Mouse (Mus musculus) heart, postnatal 4 days (tissue): ENCODE measurements around the gene Tc2n. TPM values are rescaled to one million over a fixed set of nuclear protein-coding genes. Genes with fewer than 3 reads are reported as not detected.
A peak's percentile ranks its signal among the peaks of the same experiment; 100 is the strongest.
"Not testable (repeated sequence)": the region's sequence is repeated elsewhere in the genome, so short reads cannot be mapped to it uniquely, and the experiment has no call there.

Source experiments
- DNase-seq: peaks from one replicate; pipeline ENCODE4 v3.0.0; 2021
- total RNA-seq, 2 experiments: library from RNA; stranded (reverse); gene quantifications; 2 replicates each; pipeline ENCODE4 v1.2.3; 2021

Tc2n gene
- under 1 TPM; 0.45 to 0.65 TPM for total RNA-seq

GRCm38 (mm10) chr12:101718054-101718754 lies at the start of gene Tc2n:
TSS of gene Tc2n (minus strand) at chr12:101718523.
- DNase-seq, result peak; percentile 63

- peak; percentile 49 for DNase-seq
Observed at GRCm38 (mm10) chr12:101767306-101768053, 49.2 kb upstream of the Tc2n start.

- peak; percentile 32 for DNase-seq
Observed at GRCm38 (mm10) chr12:101766228-101766852, 48.0 kb upstream of the Tc2n start.

GRCm38 (mm10) chr12:101764870-101765269 lies 46.5 kb upstream of the Tc2n start:
- no peak for DNase-seq

- DNase-seq, result no peak
Observed at GRCm38 (mm10) chr12:101763065-101763464, 44.7 kb upstream of the Tc2n start.

GRCm38 (mm10) chr12:101762054-101762453 lies 43.7 kb upstream of the Tc2n start:
- no peak for DNase-seq

GRCm38 (mm10) chr12:101759440-101760045 lies 41.2 kb upstream of the Tc2n start:
- no peak for DNase-seq

GRCm38 (mm10) chr12:101758698-101759097 lies 40.4 kb upstream of the Tc2n start:
- no peak for DNase-seq

GRCm38 (mm10) chr12:101742375-101742774 lies 24.1 kb upstream of the Tc2n start:
- no peak for DNase-seq

GRCm38 (mm10) chr12:101740486-101740885 lies 22.2 kb upstream of the Tc2n start:
- DNase-seq, result no peak

- DNase-seq, result no peak
Observed at GRCm38 (mm10) chr12:101740045-101740444, 21.7 kb upstream of the Tc2n start.

- DNase-seq, result no peak
Observed at GRCm38 (mm10) chr12:101718755-101719150, 430 bp upstream of the Tc2n start.

- DNase-seq, result no peak
Observed at GRCm38 (mm10) chr12:101699176-101699575, 19.1 kb downstream of the Tc2n start.

GRCm38 (mm10) chr12:101696521-101696920 lies 21.8 kb downstream of the Tc2n start:
- no peak for DNase-seq

GRCm38 (mm10) chr12:101680538-101680937 lies 37.8 kb downstream of the Tc2n start:
- no peak for DNase-seq

GRCm38 (mm10) chr12:101667502-101667901 lies 50.8 kb downstream of the Tc2n start:
- no peak for DNase-seq

- DNase-seq, result no peak
Observed at GRCm38 (mm10) chr12:101633137-101633536, 85.2 kb downstream of the Tc2n start.

GRCm38 (mm10) chr12:101606622-101607021 lies 111.7 kb downstream of the Tc2n start:
- not testable (repeated sequence) for DNase-seq

Other genes with a start within 250 kb of the Tc2n start
- 10 to 100 TPM; 57.0 to 69.2 TPM for gene Fbln5, start 100.5 kb upstream of the Tc2n start, total RNA-seq
- 10 to 100 TPM; 29.9 to 31.2 TPM for gene Trip11, start 194.7 kb upstream of the Tc2n start, total RNA-seq
- 1 to 10 TPM; 8.3 to 9.9 TPM for gene Atxn3, start 239.7 kb upstream of the Tc2n start, total RNA-seq